Mouse (Mus musculus) liver, embryonic 14.5 days (tissue): ENCODE results near the gene Rundc3a.

Source experiments
- CTCF ChIP-seq: IDR thresholded peaks from 2 replicates; pipeline ENCODE4 v1.5.1; 2016; ENCODE audit warnings: antibody characterized with exemption, low read depth, control low read depth
- EP300 ChIP-seq: IDR thresholded peaks from 2 replicates; pipeline ENCODE4 v1.6.1; 2016; ENCODE audit warnings: antibody characterized with exemption, low read depth

- TF ChIP-seq CTCF (no peak), EP300 (no peak)
These were observed 7.1 kb upstream of the Rundc3a start for GRCm38 (mm10) chr11:102386121-102386520.
